17 mouse cellular contexts compared by ENCODE assay signal in genomic region chr12:70647516-70647915, GRCm38 (mm10).
DNase-seq lines count a peak whose midpoint lies in the region; ATAC-seq and TF ChIP-seq lines count a peak whose summit lies in the region.
"Had no signal": no experiment of that assay in that cellular context is flagged by ENCODE, and none has a peak within 500 bp of the region (broad histone marks: within the 10 kb centered on the region; RNA-seq: fewer than 3 reads in every experiment).

No protein-coding gene starts in this region.

- H3K4me2 ChIP-seq in embryonic facial prominence, embryonic 12.5 days (replicated peaks) = no peak overlapping the region
- no peak overlapping the region for H3K4me2 ChIP-seq in embryonic facial prominence, embryonic 14.5 days (ENCODE audit: low read depth, low read length)
- no peak overlapping the region for H3K4me2 ChIP-seq in limb, embryonic 14.5 days (replicated peaks; ENCODE audit: low read depth, low read length, severe bottlenecking)
- H3K4me2 ChIP-seq: hindbrain, embryonic 12.5 days; liver, embryonic 12.5 days had no signal

- no peak overlapping the region for H3K9ac ChIP-seq in embryonic facial prominence, embryonic 12.5 days
- no peak overlapping the region for H3K9ac ChIP-seq in embryonic facial prominence, embryonic 14.5 days (ENCODE audit: low read depth, low read length)
- no peak overlapping the region for H3K9ac ChIP-seq in limb, embryonic 14.5 days (ENCODE audit: low read depth, low read length, severe bottlenecking)
- H3K9ac ChIP-seq: hindbrain, embryonic 12.5 days; liver, embryonic 12.5 days had no signal

- no peak for TF ChIP-seq CTCF in left cerebral cortex, adult 2 months (IDR thresholded peaks at IDR 0.05)

- H3K4me3 ChIP-seq in embryonic facial prominence, embryonic 12.5 days = no peak overlapping the region
- H3K4me3 ChIP-seq in embryonic facial prominence, embryonic 10.5 days = no peak overlapping the region
- no peak overlapping the region for H3K4me3 ChIP-seq in left cerebral cortex, adult 2 months
- no peak overlapping the region for H3K4me3 ChIP-seq in embryonic facial prominence, embryonic 14.5 days (ENCODE audit: low read depth, low read length)
- H3K4me3 ChIP-seq in limb, embryonic 14.5 days (replicated peaks; ENCODE audit: low read length) = no peak overlapping the region
- H3K4me3 ChIP-seq: hindbrain, embryonic 12.5 days; liver, embryonic 12.5 days had no signal

- 41% methylated on average over 6 of the region's 6 CpGs for WGBS in embryonic facial prominence, embryonic 12.5 days
- WGBS in embryonic facial prominence, embryonic 10.5 days = 43% methylated on average over 6 of the region's 6 CpGs
- 29% methylated on average over 6 of the region's 6 CpGs for WGBS in embryonic facial prominence, embryonic 14.5 days
- 24% methylated on average over 6 of the region's 6 CpGs for WGBS in limb, embryonic 14.5 days

- no peaks in the 10 kb centered on the region for H3K4me1 ChIP-seq in embryonic facial prominence, embryonic 12.5 days
- H3K4me1 ChIP-seq in embryonic facial prominence, embryonic 10.5 days = no peaks in the 10 kb centered on the region
- peaks cover 11% of the 10 kb centered on the region; the same call in 1 of the 2 replicates for H3K4me1 ChIP-seq in embryonic facial prominence, embryonic 14.5 days (ENCODE audit: control insufficient read depth, insufficient read depth, low read length)
- H3K4me1 ChIP-seq in limb, embryonic 14.5 days (ENCODE audit: control insufficient read depth, insufficient read depth, low read length) = peaks cover 17% of the 10 kb centered on the region
- H3K4me1 ChIP-seq: hindbrain, embryonic 12.5 days had no signal

- no peaks in the 10 kb centered on the region for H3K27me3 ChIP-seq in embryonic facial prominence, embryonic 12.5 days
- H3K27me3 ChIP-seq in embryonic facial prominence, embryonic 10.5 days (replicated peaks; ENCODE audit: low read depth, poor library complexity, severe bottlenecking) = no peaks in the 10 kb centered on the region
- no peaks in the 10 kb centered on the region for H3K27me3 ChIP-seq in embryonic facial prominence, embryonic 14.5 days (replicated peaks; ENCODE audit: control insufficient read depth, insufficient read depth, low read length)
- H3K27me3 ChIP-seq in limb, embryonic 14.5 days (ENCODE audit: control insufficient read depth, insufficient read depth, low read length) = no peaks in the 10 kb centered on the region
- H3K27me3 ChIP-seq: hindbrain, embryonic 12.5 days; liver, embryonic 12.5 days had no signal

- H3K36me3 ChIP-seq in embryonic facial prominence, embryonic 12.5 days = no peaks in the 10 kb centered on the region
- H3K36me3 ChIP-seq in embryonic facial prominence, embryonic 10.5 days (replicated peaks) = no peaks in the 10 kb centered on the region
- H3K36me3 ChIP-seq in embryonic facial prominence, embryonic 14.5 days (ENCODE audit: control insufficient read depth, insufficient read depth, low read length) = no peaks in the 10 kb centered on the region
- no peaks in the 10 kb centered on the region for H3K36me3 ChIP-seq in limb, embryonic 14.5 days (ENCODE audit: control insufficient read depth, insufficient read depth, low read length)
- H3K36me3 ChIP-seq: hindbrain, embryonic 12.5 days; liver, embryonic 12.5 days had no signal

- no peaks in the 10 kb centered on the region for H3K9me3 ChIP-seq in embryonic facial prominence, embryonic 12.5 days
- no peaks in the 10 kb centered on the region for H3K9me3 ChIP-seq in embryonic facial prominence, embryonic 10.5 days
- H3K9me3 ChIP-seq in embryonic facial prominence, embryonic 14.5 days (ENCODE audit: control insufficient read depth, low read length) = no peaks in the 10 kb centered on the region
- no peaks in the 10 kb centered on the region for H3K9me3 ChIP-seq in limb, embryonic 14.5 days (ENCODE audit: control insufficient read depth, low read length)
- H3K9me3 ChIP-seq: hindbrain, embryonic 12.5 days; liver, embryonic 12.5 days had no signal

- no peak for DNase-seq in embryonic facial prominence, embryonic 10.5 days (ENCODE audit: low spot score)
- no peak for DNase-seq in left cerebral cortex, adult 2 months (ENCODE audit: extremely low spot score in 1 of 2, low spot score in 2 of 2)
- DNase-seq in left cerebral cortex, adult 8-10 months (ENCODE audit: low spot score in 2 of 2) = no peak
- peak; percentile 63 for DNase-seq in embryonic facial prominence, embryonic 14.5 days (ENCODE audit: low spot score)
- no peak for DNase-seq in limb, embryonic 14.5 days (ENCODE audit: low spot score)
- DNase-seq in ovary, postnatal 14 days (ENCODE audit: low spot score) = no peak
- DNase-seq: cerebellum, adult 9-11 months; embryo, embryonic 11 days; kidney, postnatal 36 days; thymus, postnatal 25 days had no signal

- 0 out of 2 replicates have a peak overlapping the region, but pooled peaks have one; percentile 30 for H3K27ac ChIP-seq in embryonic facial prominence, embryonic 12.5 days
- no peak overlapping the region for H3K27ac ChIP-seq in embryonic facial prominence, embryonic 10.5 days (replicated peaks)
- peak overlapping the region; percentile 54; the same call in 1 of the 2 replicates for H3K27ac ChIP-seq in left cerebral cortex, adult 2 months
- peak overlapping the region; percentile 54; the same call in 1 of the 2 replicates for H3K27ac ChIP-seq in embryonic facial prominence, embryonic 14.5 days (replicated peaks; ENCODE audit: low read depth, low read length)
- H3K27ac ChIP-seq in limb, embryonic 14.5 days (replicated peaks; ENCODE audit: low read depth, low read length) = 0 out of 2 replicates have a peak overlapping the region, but pooled peaks have one; percentile 26
- H3K27ac ChIP-seq: hindbrain, embryonic 12.5 days; liver, embryonic 12.5 days had no signal

- intact Hi-C loops in left cerebral cortex, adult 2 months (cut with DNase I) = no loop called here

- TF ChIP-seq POLR2A in limb, embryonic 14.5 days (IDR thresholded peaks at IDR 0.05; ENCODE audit: borderline replicate concordance, extremely low read depth, insufficient read depth, insufficient read length) = no peak

- ATAC-seq in embryonic facial prominence, embryonic 12.5 days (ENCODE audit: insufficient number of reproducible peaks, insufficient read depth, low FRiP score, low TSS enrichment) = no peak
- peak; percentile 22; the same call in 1 of the 2 replicates for ATAC-seq in embryonic facial prominence, embryonic 14.5 days (ENCODE audit: low read depth)
- no peak for ATAC-seq in limb, embryonic 14.5 days (ENCODE audit: low FRiP score, low read depth)
- no peak for ATAC-seq in erythroblast, adult 5-6 weeks (replicated peaks; ENCODE audit: low FRiP score, poor library complexity, severe bottlenecking)
- ATAC-seq: forebrain, embryonic 16.5 days; inflammation-experienced regulatory T-cells, adult 6 months; liver, embryonic 12.5 days; midbrain, embryonic 16.5 days had no signal
